Mouse (Mus musculus) embryonic facial prominence, embryonic 11.5 days (tissue): Measurements from ENCODE around the gene Hes6. TPM values are rescaled to one million over a fixed set of nuclear protein-coding genes. Genes with fewer than 3 reads are reported as not detected.

Experiments
- ATAC-seq: fragments of 200-750 bp; cut with Nextera tagmentation; replicated peaks from 2 replicates; pipeline ENCODE4 v1.8.0; 2017; ENCODE audit warnings: low read depth; ENCODE audit not compliant: insufficient number of reproducible peaks, low FRiP score, low TSS enrichment
- DNase-seq: peaks from one replicate; pipeline ENCODE4 v3.0.0-alpha.2; 2015; ENCODE audit warnings: low spot score
- H3K27ac ChIP-seq: fragments of 300-500 bp; sonication (generic); replicated peaks from 2 replicates; pipeline ENCODE4 v1.5.1; 2014; ENCODE audit warnings: mild to moderate bottlenecking, low read depth, low read length, control low read depth
- H3K27me3 ChIP-seq: fragments of 300-500 bp; sonication (generic); 2 replicates; pipeline ENCODE4 v1.6.1; 2014; ENCODE audit warnings: mild to moderate bottlenecking, low read length, moderate library complexity, mixed read lengths; ENCODE audit not compliant: control insufficient read depth, insufficient read depth
- H3K36me3 ChIP-seq: fragments of 300-500 bp; sonication (generic); replicated peaks from 2 replicates; pipeline ENCODE4 v1.6.1; 2014; ENCODE audit warnings: low read depth, mild to moderate bottlenecking, low read length, moderate library complexity, mixed read lengths; ENCODE audit not compliant: control insufficient read depth, insufficient read depth
- H3K4me1 ChIP-seq: fragments of 300-500 bp; sonication (generic); 2 replicates; pipeline ENCODE4 v1.6.1; 2014; ENCODE audit warnings: low read length, mixed read lengths; ENCODE audit not compliant: control insufficient read depth, insufficient read depth
- H3K4me2 ChIP-seq: fragments of 300-500 bp; sonication (generic); 2 replicates; pipeline ENCODE4 v1.6.1; 2014; ENCODE audit warnings: low read depth, mild to moderate bottlenecking, control low read depth, low read length, moderate library complexity
- H3K4me3 ChIP-seq: fragments of 300-500 bp; sonication (generic); 2 replicates; pipeline ENCODE4 v1.5.1; 2014; ENCODE audit warnings: low read depth, low read length, control low read depth
- H3K9ac ChIP-seq: fragments of 300-500 bp; sonication (generic); replicated peaks from 2 replicates; pipeline ENCODE4 v1.6.1; 2014; ENCODE audit warnings: mild to moderate bottlenecking, control low read depth, low read length
- H3K9me3 ChIP-seq: fragments of 300-500 bp; sonication (generic); replicated peaks from 2 replicates; pipeline ENCODE4 v1.6.1; 2016; ENCODE audit warnings: mild to moderate bottlenecking, low read length, inconsistent platforms, mixed read lengths; ENCODE audit not compliant: control insufficient read depth
- WGBS: fragments of 180-500 bp; shearing (Covaris S2); extraction: QIAGEN DNeasy Blood & Tissue Kit; methylation state at CpG from one replicate; pipeline ENCODE4 v1.1.7; 2014; 5-methylcytosine and 5-hydroxymethylcytosine counted together
- polyA plus RNA-seq: library from polyadenylated mRNA; unstranded; fragments of >200 nt; fragmentation: Nextera tagmentation; extraction: Ambion mirVana; gene quantifications from 2 replicates; pipeline ENCODE4 v1.2.1, GENCODE M21; 2014

Gene Hes6
- polyA plus RNA-seq, 1 experiment from 2014 or later, result 112 TPM

GRCm38 (mm10) chr1:91390369-91390768, 23.5 kb downstream of the Hes6 start:
- H3K4me3 ChIP-seq, result no peak overlapping the region
- no peak overlapping the region for H3K9ac ChIP-seq
- H3K27ac ChIP-seq, result no peak overlapping the region
- DNase-seq, result no peak
- H3K4me1 ChIP-seq, result no peaks in the 10 kb centered on the region
- no peak for ATAC-seq
- H3K36me3 ChIP-seq, result peaks cover 3% of the 10 kb centered on the region
- H3K4me2 ChIP-seq, result no peak overlapping the region
- no peaks in the 10 kb centered on the region for H3K27me3 ChIP-seq
- no peaks in the 10 kb centered on the region for H3K9me3 ChIP-seq
- 96% methylated on average over 5 of the region's 5 CpGs for WGBS

GRCm38 (mm10) chr1:91381091-91381471, 32.8 kb downstream of the Hes6 start:
- DNase-seq, result no peak
- Histone ChIP-seq H3K4me3 (no peak overlapping the region), H3K9ac (no peak overlapping the region), H3K36me3 (peaks cover 16% of the 10 kb centered on the region), H3K27ac (no peak overlapping the region), H3K27me3 (no peaks in the 10 kb centered on the region), H3K4me1 (no peaks in the 10 kb centered on the region), H3K4me2 (no peak overlapping the region), H3K9me3 (no peaks in the 10 kb centered on the region)
- ATAC-seq, result no peak
- 95% methylated on average over 4 of the region's 4 CpGs for WGBS

GRCm38 (mm10) chr1:91380453-91381090, 33.3 kb downstream of the Hes6 start:
- Histone ChIP-seq H3K4me3 (no peak overlapping the region), H3K9ac (no peak overlapping the region), H3K9me3 (no peaks in the 10 kb centered on the region), H3K27ac (no peak overlapping the region), H3K4me2 (no peak overlapping the region), H3K4me1 (no peaks in the 10 kb centered on the region), H3K27me3 (no peaks in the 10 kb centered on the region), H3K36me3 (peaks cover 16% of the 10 kb centered on the region)
- WGBS, result 57% methylated on average over 7 of the region's 7 CpGs
- DNase-seq (peak; percentile 86), ATAC-seq (peak; percentile 63)

GRCm38 (mm10) chr1:91373414-91373835, 40.4 kb downstream of the Hes6 start:
- 92% methylated on average over 6 of the region's 6 CpGs for WGBS
- Histone ChIP-seq H3K4me1 (no peaks in the 10 kb centered on the region), H3K4me3 (no peak overlapping the region), H3K9me3 (no peaks in the 10 kb centered on the region), H3K27ac (no peak overlapping the region), H3K9ac (no peak overlapping the region), H3K36me3 (peaks cover 18% of the 10 kb centered on the region), H3K4me2 (no peak overlapping the region), H3K27me3 (no peaks in the 10 kb centered on the region)
- DNase-seq (no peak), ATAC-seq (no peak)

- DNase-seq (no peak), ATAC-seq (no peak)
- peaks cover 7% of the 10 kb centered on the region for H3K36me3 ChIP-seq
- peaks cover 9% of the 10 kb centered on the region for H3K27me3 ChIP-seq
- no peak overlapping the region for H3K27ac ChIP-seq
- H3K9me3 ChIP-seq, result no peaks in the 10 kb centered on the region
- H3K4me2 ChIP-seq, result no peak overlapping the region
- WGBS, result 87% methylated on average over 23 of the region's 23 CpGs
- no peak overlapping the region for H3K9ac ChIP-seq
- H3K4me3 ChIP-seq, result no peak overlapping the region
- no peaks in the 10 kb centered on the region; the same call in 1 of the 2 replicates for H3K4me1 ChIP-seq
Measured at GRCm38 (mm10) chr1:91370055-91370454, 43.8 kb downstream of the Hes6 start.

DNA sequence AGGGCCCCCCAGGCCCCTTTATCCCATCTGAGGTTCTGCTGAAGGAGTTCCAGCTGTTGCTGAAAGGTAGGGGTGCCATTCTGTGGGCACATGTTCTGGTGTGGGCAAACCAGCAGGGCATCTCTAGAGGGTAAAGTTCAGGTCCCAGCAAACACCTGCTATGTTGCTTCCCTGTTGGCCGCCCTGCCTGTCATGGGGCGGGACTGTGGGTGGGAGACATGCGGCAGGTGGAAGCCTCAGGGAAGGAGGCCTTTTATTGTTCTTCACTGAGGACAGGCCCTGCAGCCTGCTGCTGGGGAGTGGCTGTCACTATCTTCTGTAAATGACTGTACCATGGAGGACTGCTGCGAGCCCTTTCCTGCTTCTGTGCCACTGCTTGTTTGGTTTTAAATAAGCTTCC, 44.4 kb downstream of the Hes6 start:
- no peaks in the 10 kb centered on the region for H3K9me3 ChIP-seq
- no peak overlapping the region for H3K4me2 ChIP-seq
- H3K4me1 ChIP-seq, result no peaks in the 10 kb centered on the region; the same call in 1 of the 2 replicates
- no peak overlapping the region for H3K27ac ChIP-seq
- ATAC-seq, result no peak
- H3K9ac ChIP-seq, result no peak overlapping the region
- H3K36me3 ChIP-seq, result peaks cover 5% of the 10 kb centered on the region; the same call in 1 of the 2 replicates
- 72% methylated on average over 4 of the region's 4 CpGs for WGBS
- H3K4me3 ChIP-seq, result no peak overlapping the region
- no peak for DNase-seq
- peaks cover 9% of the 10 kb centered on the region for H3K27me3 ChIP-seq

DNA sequence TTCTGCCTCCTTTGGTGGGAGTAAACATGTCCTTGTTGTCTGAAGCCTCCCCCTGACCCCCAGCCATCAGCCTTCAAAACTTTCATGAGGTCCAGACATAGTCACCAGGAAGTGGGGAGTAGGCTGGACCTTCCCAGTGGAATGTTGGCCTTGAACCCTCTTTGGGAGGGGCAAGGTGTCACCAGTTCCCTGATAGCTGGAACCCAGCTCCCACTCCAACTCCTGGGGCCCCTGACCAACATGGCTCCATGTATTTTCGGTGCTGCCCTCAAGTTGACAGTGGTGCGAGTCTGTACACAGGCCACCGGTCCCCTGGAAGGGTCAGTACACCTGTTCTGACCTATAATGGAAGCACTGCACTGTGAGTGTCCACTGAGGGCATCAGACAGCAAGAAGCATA, 46.5 kb downstream of the Hes6 start:
- H3K36me3 ChIP-seq, result peaks cover 2% of the 10 kb centered on the region; the same call in 1 of the 2 replicates
- ATAC-seq (no peak), DNase-seq (no peak)
- no peaks in the 10 kb centered on the region; the same call in 1 of the 2 replicates for H3K4me1 ChIP-seq
- H3K4me3 ChIP-seq, result no peak overlapping the region
- H3K9me3 ChIP-seq, result no peaks in the 10 kb centered on the region
- no peak overlapping the region for H3K27ac ChIP-seq
- 98% methylated on average over 3 of the region's 3 CpGs for WGBS
- H3K4me2 ChIP-seq, result no peak overlapping the region
- peaks cover 9% of the 10 kb centered on the region for H3K27me3 ChIP-seq
- H3K9ac ChIP-seq, result no peak overlapping the region; the same call in 1 of the 2 replicates

DNA sequence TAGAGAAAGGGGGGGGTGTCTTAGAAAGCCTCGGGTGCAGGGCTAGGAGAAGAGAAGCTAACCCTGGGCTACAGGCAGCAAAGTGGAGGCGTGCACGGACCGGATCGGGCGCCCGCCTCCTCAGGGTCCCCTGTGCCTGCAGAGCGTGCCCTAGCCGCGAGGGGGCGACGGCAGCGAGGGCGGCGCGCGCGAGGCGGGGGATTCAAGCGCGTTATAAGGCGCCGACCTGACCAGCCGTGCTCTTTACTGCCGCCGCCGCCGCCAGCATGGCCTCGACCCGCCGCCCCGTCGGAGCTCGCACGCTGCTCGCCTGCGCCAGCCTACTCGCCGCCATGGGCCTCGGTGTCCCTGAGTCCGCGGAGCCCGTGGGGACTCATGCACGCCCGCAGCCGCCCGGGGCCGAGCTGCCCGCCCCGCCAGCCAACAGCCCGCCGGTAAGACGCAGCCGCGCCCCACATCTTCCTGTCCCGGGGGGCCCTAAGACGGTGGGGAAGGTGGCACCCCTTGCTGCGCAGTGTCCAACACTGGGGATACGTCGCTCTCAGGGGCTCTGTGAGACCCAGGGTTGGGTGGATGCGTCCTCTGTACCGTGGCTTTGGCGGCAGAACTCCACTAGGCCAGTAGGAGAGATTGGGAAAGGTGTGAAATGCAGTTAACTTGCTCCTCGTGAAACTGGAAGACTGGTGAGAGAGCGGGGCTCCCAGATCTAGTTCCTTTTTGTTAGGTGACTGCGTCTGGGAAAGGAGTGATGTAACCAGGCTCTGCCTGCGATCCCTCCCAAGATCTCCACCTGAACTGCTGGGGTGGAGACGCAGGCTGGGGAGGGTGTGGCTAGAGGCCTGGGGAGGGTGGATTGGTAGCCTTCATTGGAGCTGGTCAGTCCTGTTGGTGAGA, 47.4 kb downstream of the Hes6 start, which contains the start of gene Erfe:
Gene Erfe (plus strand): TSS at position 216 of the 894 bp plus-strand sequence.
- Histone ChIP-seq H3K27ac (no peak within 1 kb of the TSS), H3K4me2 (peak within 1 kb of the TSS; percentile 93), H3K36me3 (0 out of 2 replicates have a peak, but pooled peaks cover 2% of the 10 kb centered on the region), H3K4me3 (peak within 1 kb of the TSS; percentile 44), H3K27me3 (peaks cover 9% of the 10 kb centered on the region), H3K9ac (peak within 1 kb of the TSS; percentile 74), H3K9me3 (no peaks in the 10 kb centered on the region), H3K4me1 (no peaks in the 10 kb centered on the region; the same call in 1 of the 2 replicates)
- under 1% methylated on average over 68 of the region's 68 CpGs for WGBS
- peak; percentile 63; the same call in 1 of the 2 replicates for ATAC-seq
- DNase-seq, result peak; percentile 80
